Mouse (Mus musculus) liver, adult 10 weeks (tissue): ENCODE measurements around the gene Lyzl4. TPM values are rescaled to one million over a fixed set of nuclear protein-coding genes. Genes with fewer than 3 reads are reported as not detected.

Experiments
- polyA plus RNA-seq: library from polyadenylated mRNA; stranded (reverse); fragments of 350-450 nt; fragmentation: Illumina TruSeq; extraction: RNeasy Lipid Tissue Mini Kit (QIAGEN cat#74804); gene quantifications from one replicate; pipeline ENCODE4 v1.2.3, GENCODE M21; 2014; ENCODE audit warnings: low read depth, low replicate concordance

The Lyzl4 gene
- polyA plus RNA-seq, result not detected

GRCm38 (mm10) chr9:121642001-121642400, at the start of gene Lyzl4:
TSS of gene Lyzl4 (minus strand) at chr9:121642096.

GRCm38 (mm10) chr9:121642401-121643181, 695 bp upstream of the Lyzl4 start, which contains the start of gene Vipr1:
TSS of gene Vipr1 (plus strand) at chr9:121642716.

Other genes starting within 250 kb of the Lyzl4 start
- not detected for gene Cck, start 146.4 kb downstream of the Lyzl4 start, polyA plus RNA-seq
- gene Vipr1, start 620 bp upstream of the Lyzl4 start, polyA plus RNA-seq, result 3.7 TPM
- 4.9 TPM for gene Sec22c, start 63.4 kb upstream of the Lyzl4 start, polyA plus RNA-seq
- 61.1 TPM for gene Ss18l2, start 68.2 kb upstream of the Lyzl4 start, polyA plus RNA-seq
- 45.9 TPM for gene Nktr, start 77.1 kb upstream of the Lyzl4 start, polyA plus RNA-seq
- not detected for gene Zfp651, start 117.2 kb upstream of the Lyzl4 start, polyA plus RNA-seq
- gene Klhl40, start 135.5 kb upstream of the Lyzl4 start, polyA plus RNA-seq, result not detected
- gene Hhatl, start 150.4 kb upstream of the Lyzl4 start, polyA plus RNA-seq, result not detected
- not detected for gene Ccdc13, start 197.4 kb upstream of the Lyzl4 start, polyA plus RNA-seq
- gene Higd1a, start 216.3 kb upstream of the Lyzl4 start, polyA plus RNA-seq, result 68.1 TPM